Mouse (Mus musculus) heart, postnatal 25 days (tissue): ENCODE measurements at regions not wholly inside any gene's neighbourhood (a gene's known extent, or its start where the extent isn't known, plus 50 kb on each side); places are given as distances from the start of the nearest gene placed in this dataset.
"Not testable (repeated sequence)": the region's sequence is repeated elsewhere in the genome, so short reads cannot be mapped to it uniquely, and the experiment has no call there.

ENCODE experiments used
- DNase-seq: peaks from one replicate; pipeline ENCODE4 v3.0.0; 2022; ENCODE audit warnings: low spot score
- intact Hi-C: fragments of 180-260 bp; cut with DNase I; formaldehyde crosslinking; loops from one replicate; pipeline ENCODE4 v1.15.1; 2025

- intact Hi-C loops = not testable (repeated sequence)
- peak; percentile 10 for DNase-seq
These were observed 1034.5 kb downstream of the Gm10330 start for GRCm38 (mm10) chr12:22745556-22745955.

GRCm38 (mm10) chr12:22745067-22745466, 1035.0 kb downstream of the Gm10330 start:
- DNase-seq, intact Hi-C loops: not testable (repeated sequence)
